Mouse (Mus musculus) liver, postnatal 0 days (tissue): Measurements from ENCODE around the gene Steap4.

Source experiments
- CTCF ChIP-seq: sonication (generic); IDR thresholded peaks from 2 replicates; pipeline ENCODE4 v1.5.1; 2016; ENCODE audit warnings: antibody characterized with exemption, low read depth
- EP300 ChIP-seq: IDR thresholded peaks from 2 replicates; pipeline ENCODE4 v1.6.1; 2016; ENCODE audit warnings: antibody characterized with exemption, low read depth, mild to moderate bottlenecking

DNA sequence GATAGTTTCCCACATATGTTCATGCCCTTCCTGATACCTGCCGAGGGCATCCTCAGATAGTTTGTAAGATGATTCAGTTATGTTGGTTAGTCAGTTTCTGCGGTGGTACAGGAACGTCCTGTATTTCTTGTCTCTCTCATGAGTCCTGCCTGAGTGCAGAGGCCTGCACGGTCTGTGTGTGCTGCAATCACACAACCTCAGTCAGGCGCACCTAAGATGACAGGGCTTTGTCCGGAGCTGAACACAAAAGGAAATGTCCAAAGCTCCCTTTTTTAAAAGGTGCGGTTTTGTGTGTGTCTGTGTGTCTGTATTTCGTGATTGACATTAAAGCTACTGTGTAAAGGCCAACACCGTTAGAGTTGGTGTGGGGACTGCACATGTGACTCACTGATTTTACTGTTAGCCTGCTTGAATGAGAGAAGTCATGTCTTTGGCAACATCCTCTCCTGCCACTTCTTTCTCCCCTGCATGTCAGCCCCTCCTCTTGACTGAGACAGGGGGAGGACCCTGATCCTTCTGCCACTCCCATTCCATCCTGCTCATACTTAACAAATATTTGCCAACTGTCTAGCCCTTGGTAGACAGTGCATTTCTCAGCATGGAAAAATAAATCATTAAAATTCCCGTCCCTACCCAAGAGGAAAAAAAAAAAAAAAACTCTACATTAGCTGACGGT is 14.4 kb downstream of the Steap4 start:
- no peak for TF ChIP-seq CTCF
- TF ChIP-seq EP300 = no peak
